8 mouse cellular contexts compared by ENCODE assay signal in the genomic region with DNA sequence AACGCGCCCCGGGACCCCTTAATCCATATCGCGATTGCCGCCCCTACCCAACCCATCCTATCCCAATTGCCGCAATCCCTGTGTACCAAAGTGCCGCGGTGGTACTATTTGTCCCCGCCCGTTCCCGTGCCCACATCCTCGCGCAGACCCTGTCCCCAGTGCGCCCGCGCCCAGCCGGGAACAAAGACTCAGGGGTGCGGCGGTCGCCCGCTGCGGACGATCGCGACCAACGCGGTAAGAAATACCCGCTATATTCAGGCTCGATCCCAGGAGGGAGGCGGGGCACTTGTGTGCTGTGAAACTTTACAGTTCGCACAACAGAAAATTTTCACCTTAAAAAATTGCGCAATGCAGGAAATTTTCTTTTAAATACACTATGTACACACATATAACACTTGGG. TPM values are rescaled to one million over a fixed set of nuclear protein-coding genes. Genes with fewer than 3 reads are reported as not detected.
A peak's percentile ranks its signal among the peaks of the same experiment; 100 is the strongest.
DNase-seq lines count a peak whose midpoint lies in the region; ATAC-seq lines count a peak whose summit lies in the region.

No protein-coding gene starts in this region.

- H3K27me3 ChIP-seq in kidney, embryonic 15.5 days: no peaks in the 10 kb centered on the region
- H3K27me3 ChIP-seq in hindbrain, embryonic 16.5 days (replicated peaks; ENCODE audit: control insufficient read depth, insufficient read depth, low read length): no peaks in the 10 kb centered on the region
- H3K27me3 ChIP-seq in midbrain, embryonic 16.5 days (ENCODE audit: control insufficient read depth, insufficient read depth, low read depth, low read length): no peaks in the 10 kb centered on the region

- H3K9me3 ChIP-seq in kidney, embryonic 15.5 days (replicated peaks): peaks cover 27% of the 10 kb centered on the region
- H3K9me3 ChIP-seq in hindbrain, embryonic 16.5 days (ENCODE audit: control insufficient read depth, low read length): peaks cover 24% of the 10 kb centered on the region
- peaks cover 11% of the 10 kb centered on the region for H3K9me3 ChIP-seq in midbrain, embryonic 16.5 days (replicated peaks; ENCODE audit: control insufficient read depth, low read length, poor library complexity, severe bottlenecking)

- WGBS in kidney, embryonic 15.5 days: 41% methylated on average over 33 of the region's 33 CpGs
- 57% methylated on average over 33 of the region's 33 CpGs for WGBS in hindbrain, embryonic 16.5 days
- WGBS in midbrain, embryonic 16.5 days: 46% methylated on average over 33 of the region's 33 CpGs

- H3K4me1 ChIP-seq in kidney, embryonic 15.5 days: peaks cover 45% of the 10 kb centered on the region
- H3K4me1 ChIP-seq in hindbrain, embryonic 16.5 days (ENCODE audit: control insufficient read depth, insufficient read depth, low read depth, low read length): peaks cover 26% of the 10 kb centered on the region
- H3K4me1 ChIP-seq in midbrain, embryonic 16.5 days (ENCODE audit: control insufficient read depth, insufficient read depth, low read length): peaks cover 37% of the 10 kb centered on the region

- H3K36me3 ChIP-seq in kidney, embryonic 15.5 days: peaks cover 73% of the 10 kb centered on the region
- H3K36me3 ChIP-seq in hindbrain, embryonic 16.5 days (ENCODE audit: control insufficient read depth, insufficient read depth, low read length): peaks cover 46% of the 10 kb centered on the region
- H3K36me3 ChIP-seq in midbrain, embryonic 16.5 days (ENCODE audit: control insufficient read depth, insufficient read depth, low read length): peaks cover 56% of the 10 kb centered on the region

- peak overlapping the region; percentile 53 for H3K4me3 ChIP-seq in kidney, embryonic 15.5 days (replicated peaks)
- peak overlapping the region; percentile 59 for H3K4me3 ChIP-seq in hindbrain, embryonic 16.5 days (ENCODE audit: low read length)
- peak overlapping the region; percentile 55 for H3K4me3 ChIP-seq in midbrain, embryonic 16.5 days (ENCODE audit: low read depth, low read length)

- no peak overlapping the region for H3K27ac ChIP-seq in kidney, embryonic 15.5 days
- peak overlapping the region; percentile 90 for H3K27ac ChIP-seq in hindbrain, embryonic 16.5 days (ENCODE audit: low read depth, low read length)
- peak overlapping the region; percentile 93 for H3K27ac ChIP-seq in midbrain, embryonic 16.5 days (ENCODE audit: low read length)

- no peak for ATAC-seq in kidney, embryonic 15.5 days (replicated peaks; ENCODE audit: low FRiP score)
- ATAC-seq in hindbrain, embryonic 16.5 days: no peak; the same call in 1 of the 2 replicates
- peak; percentile 46 for ATAC-seq in midbrain, embryonic 16.5 days

- peak overlapping the region; percentile 80 for H3K4me2 ChIP-seq in kidney, embryonic 15.5 days
- H3K4me2 ChIP-seq in hindbrain, embryonic 16.5 days (ENCODE audit: low read length): peak overlapping the region; percentile 56
- H3K4me2 ChIP-seq in midbrain, embryonic 16.5 days (ENCODE audit: low read length): peak overlapping the region; percentile 22

- DNase-seq in kidney, postnatal 36 days: no peak
- peak; percentile 55 for DNase-seq in embryo, embryonic 10.5 days (ENCODE audit: low spot score)
- no peak for DNase-seq in layer of hippocampus, adult 18-20 months (ENCODE audit: low spot score in 2 of 2)
- no peak for DNase-seq in right cerebral cortex, postnatal 25 days
- DNase-seq in layer of hippocampus, postnatal 14 days (ENCODE audit: low spot score in 2 of 2): no peak

- H3K9ac ChIP-seq in kidney, embryonic 15.5 days: peak overlapping the region; percentile 55
- peak overlapping the region; percentile 76 for H3K9ac ChIP-seq in hindbrain, embryonic 16.5 days (ENCODE audit: low read depth, low read length)
- H3K9ac ChIP-seq in midbrain, embryonic 16.5 days (ENCODE audit: low read depth, low read length): peak overlapping the region; percentile 86

RNA-seq across cellular contexts. Expression of gene Nnat, which starts 0.4 kb away (rescaled TPM):
- 238 and 287 TPM in 2 replicates for polyA plus RNA-seq in kidney, embryonic 15.5 days (2015; fragmentation: Nextera tagmentation; extraction: Ambion mirVana)
- polyA plus RNA-seq in hindbrain, embryonic 16.5 days (2015; fragmentation: Nextera tagmentation; extraction: Ambion mirVana): 6,388 and 6,390 TPM in 2 replicates
- polyA plus RNA-seq in midbrain, embryonic 16.5 days (2015; fragmentation: Nextera tagmentation; extraction: Ambion mirVana): 9,243 and 10,143 TPM in 2 replicates
- total RNA-seq in layer of hippocampus, adult 18-20 months (2021): 100 to 1,000 TPM; 481 to 624 TPM
- 1,000 to 10,000 TPM; 1,202 to 1,260 TPM for total RNA-seq in layer of hippocampus, postnatal 14 days (2021)

RNA-seq across cellular contexts. Expression of gene Blcap, which starts 10.8 kb away (rescaled TPM):
- 48.3 and 51.6 TPM in 2 replicates for polyA plus RNA-seq in kidney, embryonic 15.5 days (2015; fragmentation: Nextera tagmentation; extraction: Ambion mirVana)
- 288 and 298 TPM in 2 replicates for polyA plus RNA-seq in hindbrain, embryonic 16.5 days (2015; fragmentation: Nextera tagmentation; extraction: Ambion mirVana)
- 357 and 363 TPM in 2 replicates for polyA plus RNA-seq in midbrain, embryonic 16.5 days (2015; fragmentation: Nextera tagmentation; extraction: Ambion mirVana)
- 100 to 1,000 TPM; 120 to 136 TPM for total RNA-seq in layer of hippocampus, adult 18-20 months (2021)
- 100 to 1,000 TPM; 129 to 130 TPM for total RNA-seq in layer of hippocampus, postnatal 14 days (2021)

Comparison
In these comparisons a context has a peak if more than half of its experiments do, and no peak if none do; other contexts are left out.
1. H3K4me2 ChIP-seq: peak in every context shown above with its lines; median percentile 80 in kidney, embryonic 15.5 days; 56 in hindbrain, embryonic 16.5 days; 22 in midbrain, embryonic 16.5 days.
2. RNA of gene Nnat, which starts 0.4 kb away (polyA plus RNA-seq): 9,243 to 10,143 TPM in midbrain, embryonic 16.5 days and 6,388 to 6,390 TPM in hindbrain, embryonic 16.5 days; 238 to 287 TPM in kidney, embryonic 15.5 days; every median in the first group is over 10 times any median in the second.
3. Peak in every context shown above with its lines, with median percentiles within 50 percentile points of each other: H3K4me3 ChIP-seq and H3K9ac ChIP-seq.